Mouse (Mus musculus) liver, embryonic 14.5 days (tissue): ENCODE data around the gene Pdpk1.

Experiments used
- CTCF ChIP-seq: IDR thresholded peaks from 2 replicates; pipeline ENCODE4 v1.5.1; 2016; ENCODE audit warnings: antibody characterized with exemption, low read depth, control low read depth
- EP300 ChIP-seq: IDR thresholded peaks from 2 replicates; pipeline ENCODE4 v1.6.1; 2016; ENCODE audit warnings: antibody characterized with exemption, low read depth

DNA sequence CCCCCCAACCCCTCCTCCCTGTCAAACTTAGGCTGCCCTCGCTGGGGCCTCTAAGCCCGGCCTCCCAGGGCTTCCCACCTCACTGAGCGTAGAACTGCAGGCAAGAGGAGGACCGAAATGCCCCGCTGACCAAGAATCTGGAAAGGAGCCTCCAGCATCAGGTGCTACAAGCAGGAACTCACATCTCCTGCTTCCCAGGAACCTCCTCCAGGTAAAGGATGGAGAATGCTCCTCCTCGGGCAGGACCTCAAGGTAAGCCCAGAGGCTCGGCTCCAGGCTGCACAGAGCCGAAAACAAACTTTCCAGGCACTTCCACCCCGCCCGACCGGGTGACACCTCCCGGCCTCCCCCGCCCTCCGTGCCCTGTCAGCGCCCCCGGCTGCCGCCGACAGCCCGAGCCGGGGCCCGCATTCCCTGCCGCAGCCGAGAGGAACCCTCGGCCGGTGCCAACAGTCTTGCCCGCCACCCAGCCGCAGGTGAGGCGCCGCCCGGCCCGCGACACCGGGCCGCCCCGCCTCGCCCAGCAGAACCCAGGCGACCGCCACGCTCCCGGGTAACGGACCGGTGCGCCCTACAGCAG, 9.8 kb downstream of the Pdpk1 start:
- TF ChIP-seq CTCF = no peak
- TF ChIP-seq EP300 = no peak
